Mouse (Mus musculus) liver, embryonic 14.5 days (tissue): ENCODE data around the gene Eva1c. TPM values are rescaled to one million over a fixed set of nuclear protein-coding genes. Genes with fewer than 3 reads are reported as not detected.

Source experiments
- ATAC-seq: fragments of 200-750 bp; cut with Nextera tagmentation; 2 replicates; pipeline ENCODE4 v1.8.0; 2017; ENCODE audit warnings: moderate number of reproducible peaks, mild to moderate bottlenecking, moderate library complexity; ENCODE audit not compliant: insufficient read depth
- DNase-seq, 3 experiments: peaks; one replicate each; pipeline ENCODE4 v3.0.0-alpha.2; 2012 to 2013; ENCODE audit warnings: low read depth in 3 of 3, low spot score in 3 of 3
- H3K27ac ChIP-seq: fragments of 300-500 bp; sonication (generic); 2 replicates; pipeline ENCODE4 v1.5.1; 2014; ENCODE audit warnings: moderate library complexity, mild to moderate bottlenecking, control low read depth, inconsistent platforms
- H3K27me3 ChIP-seq: fragments of 300-500 bp; sonication (generic); 2 replicates; pipeline ENCODE4 v1.6.1; 2014; ENCODE audit warnings: mild to moderate bottlenecking, low read length, moderate library complexity; ENCODE audit not compliant: control insufficient read depth, insufficient read depth
- H3K36me3 ChIP-seq: fragments of 300-500 bp; sonication (generic); replicated peaks from 2 replicates; pipeline ENCODE4 v1.6.1; 2014; ENCODE audit warnings: low read depth; ENCODE audit not compliant: control insufficient read depth, insufficient read depth
- H3K4me1 ChIP-seq, 2 experiments: fragments of 200-500 bp in 1 of 2; fragments of 300-500 bp in 1 of 2; sonication (generic) in 1 of 2; replicated peaks; 2 replicates each; pipeline ENCODE4 v1.6.1; 2012 to 2014; ENCODE audit warnings: antibody characterized with exemption in 1 of 2, inconsistent platforms in 1 of 2, low read length in 1 of 2; ENCODE audit not compliant: control insufficient read depth in 2 of 2, insufficient read depth in 2 of 2
- H3K4me2 ChIP-seq: fragments of 300-500 bp; sonication (generic); 2 replicates; pipeline ENCODE4 v1.6.1; 2014; ENCODE audit warnings: low read depth, mild to moderate bottlenecking, control low read depth, moderate library complexity
- H3K4me3 ChIP-seq, 2 experiments: fragments of 200-500 bp in 1 of 2; fragments of 300-500 bp in 1 of 2; sonication (generic) in 1 of 2; 2 replicates each; pipeline ENCODE4 v1.5.1; 2012 to 2014; ENCODE audit warnings: low read depth in 2 of 2, low read length in 2 of 2, mild to moderate bottlenecking in 2 of 2, control low read depth in 1 of 2, inconsistent platforms in 1 of 2, moderate library complexity in 1 of 2; ENCODE audit not compliant: insufficient read depth in 1 of 2
- H3K9ac ChIP-seq: fragments of 300-500 bp; sonication (generic); replicated peaks from 2 replicates; pipeline ENCODE4 v1.6.1; 2014; ENCODE audit warnings: mild to moderate bottlenecking, control low read depth, moderate library complexity
- H3K9me3 ChIP-seq: fragments of 300-500 bp; sonication (generic); 2 replicates; pipeline ENCODE4 v1.6.1; 2016; ENCODE audit warnings: low read length, mixed read lengths; ENCODE audit not compliant: control insufficient read depth
- CTCF ChIP-seq: IDR thresholded peaks from 2 replicates; pipeline ENCODE4 v1.5.1; 2016; ENCODE audit warnings: antibody characterized with exemption, low read depth, control low read depth
- EP300 ChIP-seq: IDR thresholded peaks from 2 replicates; pipeline ENCODE4 v1.6.1; 2016; ENCODE audit warnings: antibody characterized with exemption, low read depth
- WGBS: fragments of 180-500 bp; shearing (Covaris S2); extraction: QIAGEN DNeasy Blood & Tissue Kit; methylation state at CpG from one replicate; pipeline ENCODE4 v1.1.7; 2014; ENCODE audit not compliant: insufficient replicate concordance; 5-methylcytosine and 5-hydroxymethylcytosine counted together
- polyA plus RNA-seq, 2 experiments: library from polyadenylated mRNA; depleted of rRNA in 1 of 2; stranded (reverse) in 1 of 2; unstranded in 1 of 2; fragments of >200 nt; fragmentation: Nextera tagmentation in 1 of 2; extraction: Ambion mirVana in 1 of 2; gene quantifications; 2 replicates each; pipeline versions ENCODE4 v1.2.1 to v1.2.3; 2012 to 2014

The Eva1c gene
- polyA plus RNA-seq, 2 experiments: 0.11 to 0.23 TPM

DNA sequence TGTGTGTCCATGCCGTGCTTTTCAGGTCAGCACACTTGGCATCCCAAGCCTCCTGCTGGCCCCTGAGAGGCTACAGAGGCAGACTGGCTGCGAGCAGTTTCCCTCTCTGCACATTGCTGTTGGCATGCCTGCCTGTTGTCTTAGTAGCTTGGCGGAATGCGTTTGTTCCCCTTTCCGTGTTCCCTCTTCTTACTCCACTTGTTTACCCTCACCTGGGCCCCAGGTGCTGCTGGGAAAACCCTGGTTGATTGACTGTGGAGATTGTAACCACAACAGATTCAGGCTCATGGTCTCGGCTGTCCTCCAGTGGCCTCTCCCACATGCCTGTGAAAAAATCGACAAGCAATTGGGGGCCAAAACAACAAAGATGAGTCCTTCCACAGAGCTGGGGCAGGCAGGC lies 22.2 kb downstream of the Eva1c start:
- H3K4me1 ChIP-seq: no peaks in the 10 kb centered on the region
- H3K9me3 ChIP-seq: no peaks in the 10 kb centered on the region
- no peaks in the 10 kb centered on the region for H3K27me3 ChIP-seq
- no peak overlapping the region for H3K27ac ChIP-seq
- 58% methylated on average over 7 of the region's 7 CpGs for WGBS
- no peak for TF ChIP-seq EP300
- TF ChIP-seq CTCF: no peak
- H3K4me3 ChIP-seq: no peak overlapping the region
- H3K36me3 ChIP-seq: no peaks in the 10 kb centered on the region
- DNase-seq: no peak
- H3K4me2 ChIP-seq: no peak overlapping the region
- H3K9ac ChIP-seq: no peak overlapping the region
- no peak for ATAC-seq

DNA sequence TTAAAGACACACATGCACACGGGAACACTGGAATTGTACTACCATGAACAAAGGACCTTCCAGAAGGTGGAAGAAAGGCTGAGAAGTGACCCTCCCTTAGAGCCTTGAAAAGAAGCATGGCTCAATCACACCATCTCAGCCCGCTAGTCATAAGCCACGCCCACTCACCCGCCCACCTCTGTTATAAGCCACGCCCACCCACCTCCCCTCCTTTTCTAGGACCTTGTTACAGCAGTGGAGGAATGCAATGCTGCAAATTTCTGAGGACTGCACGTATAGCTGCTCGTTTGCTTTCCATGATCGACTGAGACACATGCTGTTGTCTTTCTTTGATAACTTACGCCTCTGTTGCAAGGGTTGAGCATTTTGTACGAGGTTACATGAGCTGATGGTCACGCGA lies 22.7 kb downstream of the Eva1c start:
- no peak for ATAC-seq
- WGBS: 48% methylated on average over 12 of the region's 12 CpGs
- TF ChIP-seq EP300: no peak
- no peak for TF ChIP-seq CTCF
- Histone ChIP-seq H3K4me3 (no peak overlapping the region), H3K9ac (no peak overlapping the region), H3K27ac (no peak overlapping the region), H3K4me1 (no peaks in the 10 kb centered on the region), H3K4me2 (no peak overlapping the region), H3K27me3 (no peaks in the 10 kb centered on the region), H3K36me3 (no peaks in the 10 kb centered on the region), H3K9me3 (no peaks in the 10 kb centered on the region)
- DNase-seq: no peak

- H3K9ac ChIP-seq: no peak overlapping the region
- no peak overlapping the region for H3K27ac ChIP-seq
- no peak overlapping the region for H3K4me3 ChIP-seq
- no peaks in the 10 kb centered on the region for H3K36me3 ChIP-seq
- H3K9me3 ChIP-seq: no peaks in the 10 kb centered on the region
- H3K4me1 ChIP-seq: no peaks in the 10 kb centered on the region
- ATAC-seq (no peak), DNase-seq (no peak)
- no peak for TF ChIP-seq EP300
- no peak for TF ChIP-seq CTCF
- WGBS: 55% methylated on average over 7 of the region's 7 CpGs
- no peak overlapping the region for H3K4me2 ChIP-seq
- no peaks in the 10 kb centered on the region for H3K27me3 ChIP-seq
Observed at GRCm38 (mm10) chr16:90850881-90851280, 24.4 kb downstream of the Eva1c start.

- 63% methylated on average over 11 of the region's 11 CpGs for WGBS
- H3K4me2 ChIP-seq: no peak overlapping the region
- no peak overlapping the region for H3K9ac ChIP-seq
- H3K9me3 ChIP-seq: no peaks in the 10 kb centered on the region
- peaks cover 0 to under 1% of the 10 kb centered on the region in 2 experiments; a peak in 1 of 4 replicates for H3K4me1 ChIP-seq
- H3K4me3 ChIP-seq: no peak overlapping the region
- no peaks in the 10 kb centered on the region for H3K36me3 ChIP-seq
- no peak for DNase-seq
- no peak for ATAC-seq
- H3K27me3 ChIP-seq: no peaks in the 10 kb centered on the region
- no peak overlapping the region for H3K27ac ChIP-seq
- TF ChIP-seq EP300 (no peak), CTCF (no peak)
Observed at GRCm38 (mm10) chr16:90851621-90852334, 25.3 kb downstream of the Eva1c start.

- Histone ChIP-seq H3K27me3 (no peaks in the 10 kb centered on the region), H3K4me3 (no peak overlapping the region), H3K4me2 (no peak overlapping the region), H3K4me1 (peaks cover 0 to 3% of the 10 kb centered on the region in 2 experiments; a peak in 1 of 4 replicates), H3K36me3 (no peaks in the 10 kb centered on the region), H3K9ac (no peak overlapping the region), H3K27ac (no peak overlapping the region), H3K9me3 (no peaks in the 10 kb centered on the region)
- TF ChIP-seq EP300 (no peak), CTCF (no peak)
- no peak for ATAC-seq
- WGBS: 57% methylated on average over 6 of the region's 6 CpGs
- no peak for DNase-seq
Observed at GRCm38 (mm10) chr16:90856552-90857200, 30.2 kb downstream of the Eva1c start.
